Mouse (Mus musculus) heart, embryonic 14.5 days (tissue): Measurements from ENCODE around the gene Iqsec3. TPM values are rescaled to one million over a fixed set of nuclear protein-coding genes. Genes with fewer than 3 reads are reported as not detected.
A peak's percentile ranks its signal among the peaks of the same experiment; 100 is the strongest.

Source experiments
- ATAC-seq: fragments of 200-750 bp; cut with Nextera tagmentation; 2 replicates; pipeline ENCODE4 v1.8.0; 2017; ENCODE audit warnings: low read depth, moderate TSS enrichment; ENCODE audit not compliant: insufficient number of reproducible peaks, insufficient read depth, low FRiP score
- H3K27ac ChIP-seq, 2 experiments: fragments of 200-500 bp in 1 of 2; fragments of 300-500 bp in 1 of 2; sonication (generic) in 1 of 2; replicated peaks in 1 of 2; 2 replicates each; pipeline ENCODE4 v1.5.1; 2012 to 2014; ENCODE audit warnings: low read depth in 2 of 2, low read length in 2 of 2, control low read depth in 1 of 2, mild to moderate bottlenecking in 1 of 2, mixed read lengths in 1 of 2; ENCODE audit not compliant: control insufficient read depth in 1 of 2, insufficient read depth in 1 of 2
- H3K27me3 ChIP-seq: fragments of 300-500 bp; sonication (generic); 2 replicates; pipeline ENCODE4 v1.6.1; 2014; ENCODE audit warnings: mild to moderate bottlenecking, low read length, control low read depth; ENCODE audit not compliant: control insufficient read depth, insufficient read depth
- H3K36me3 ChIP-seq: fragments of 300-500 bp; sonication (generic); 2 replicates; pipeline ENCODE4 v1.6.1; 2014; ENCODE audit warnings: mild to moderate bottlenecking, control low read depth, low read length, mixed read lengths; ENCODE audit not compliant: control insufficient read depth, insufficient read depth
- H3K4me1 ChIP-seq, 2 experiments: fragments of 200-500 bp in 1 of 2; fragments of 300-500 bp in 1 of 2; sonication (generic) in 1 of 2; 2 replicates each; pipeline ENCODE4 v1.6.1; 2012 to 2014; ENCODE audit warnings: low read length in 2 of 2, control low read depth in 1 of 2, mixed read lengths in 1 of 2; ENCODE audit not compliant: control insufficient read depth in 2 of 2, insufficient read depth in 2 of 2
- H3K4me2 ChIP-seq: fragments of 300-500 bp; sonication (generic); 2 replicates; pipeline ENCODE4 v1.6.1; 2014; ENCODE audit warnings: mild to moderate bottlenecking, low read length
- H3K4me3 ChIP-seq, 2 experiments: fragments of 200-500 bp in 1 of 2; fragments of 300-500 bp in 1 of 2; sonication (generic) in 1 of 2; 2 replicates each; pipeline ENCODE4 v1.5.1; 2012 to 2014; ENCODE audit warnings: low read length in 2 of 2, mild to moderate bottlenecking in 2 of 2, control low read depth in 1 of 2, low read depth in 1 of 2, moderate library complexity in 1 of 2; ENCODE audit not compliant: control insufficient read depth in 1 of 2, insufficient read depth in 1 of 2
- H3K9ac ChIP-seq: fragments of 300-500 bp; sonication (generic); 2 replicates; pipeline ENCODE4 v1.6.1; 2014; ENCODE audit warnings: mild to moderate bottlenecking, low read length
- H3K9me3 ChIP-seq: fragments of 300-500 bp; sonication (generic); 2 replicates; pipeline ENCODE4 v1.6.1; 2016; ENCODE audit warnings: low read length, control low read depth; ENCODE audit not compliant: control insufficient read depth
- WGBS: fragments of 180-500 bp; shearing (Covaris S2); extraction: QIAGEN DNeasy Blood & Tissue Kit; methylation state at CpG from one replicate; pipeline ENCODE4 v1.1.7; 2014; 5-methylcytosine and 5-hydroxymethylcytosine counted together
- microRNA-seq: library from miRNA; unstranded; fragments of <30 nt; microRNA quantifications from one replicate; pipeline ENCODE4, GENCODE M21; 2016
- polyA plus RNA-seq: library from polyadenylated mRNA; unstranded; fragments of >200 nt; fragmentation: Nextera tagmentation; extraction: Ambion mirVana; gene quantifications from 2 replicates; pipeline ENCODE4 v1.2.1, GENCODE M21; 2014

Iqsec3 gene
- polyA plus RNA-seq, 1 experiment from 2014 or later = not detected

DNA sequence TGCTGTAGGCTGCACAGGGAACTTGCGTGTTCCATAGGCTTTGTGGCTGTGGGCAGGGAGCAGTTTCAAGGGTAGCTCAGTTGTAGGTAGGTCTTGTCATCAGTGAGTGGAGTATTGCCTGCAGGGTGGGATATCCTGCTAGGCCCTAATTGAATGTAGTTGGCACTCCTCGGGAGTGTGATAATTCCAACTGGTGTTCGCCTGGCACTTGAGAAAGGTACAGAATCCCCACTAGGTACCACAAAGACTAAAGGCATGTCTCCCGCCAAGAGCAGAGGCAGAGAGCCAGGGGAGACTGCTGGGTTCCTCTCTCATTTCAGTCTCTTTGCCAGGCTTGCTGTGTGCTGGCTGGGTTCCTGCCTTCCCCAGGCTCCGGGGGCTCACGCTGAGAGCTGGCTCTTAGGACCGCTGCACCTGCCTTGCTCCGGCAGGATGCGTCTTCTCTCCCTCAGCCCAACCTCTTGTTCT lies 145.0 kb downstream of the Iqsec3 start:
- H3K4me1 ChIP-seq = peaks cover 13 to 15% of the 10 kb centered on the region in 2 experiments; a peak in 3 of 4 replicates
- no peak overlapping the region for H3K4me3 ChIP-seq
- no peaks in the 10 kb centered on the region for H3K36me3 ChIP-seq
- WGBS = 55% methylated on average over 9 of the region's 9 CpGs
- no peaks in the 10 kb centered on the region for H3K9me3 ChIP-seq
- H3K9ac ChIP-seq = no peak overlapping the region
- H3K27me3 ChIP-seq = no peaks in the 10 kb centered on the region
- no peak overlapping the region for H3K27ac ChIP-seq
- no peak overlapping the region for H3K4me2 ChIP-seq
- no peak for ATAC-seq

DNA sequence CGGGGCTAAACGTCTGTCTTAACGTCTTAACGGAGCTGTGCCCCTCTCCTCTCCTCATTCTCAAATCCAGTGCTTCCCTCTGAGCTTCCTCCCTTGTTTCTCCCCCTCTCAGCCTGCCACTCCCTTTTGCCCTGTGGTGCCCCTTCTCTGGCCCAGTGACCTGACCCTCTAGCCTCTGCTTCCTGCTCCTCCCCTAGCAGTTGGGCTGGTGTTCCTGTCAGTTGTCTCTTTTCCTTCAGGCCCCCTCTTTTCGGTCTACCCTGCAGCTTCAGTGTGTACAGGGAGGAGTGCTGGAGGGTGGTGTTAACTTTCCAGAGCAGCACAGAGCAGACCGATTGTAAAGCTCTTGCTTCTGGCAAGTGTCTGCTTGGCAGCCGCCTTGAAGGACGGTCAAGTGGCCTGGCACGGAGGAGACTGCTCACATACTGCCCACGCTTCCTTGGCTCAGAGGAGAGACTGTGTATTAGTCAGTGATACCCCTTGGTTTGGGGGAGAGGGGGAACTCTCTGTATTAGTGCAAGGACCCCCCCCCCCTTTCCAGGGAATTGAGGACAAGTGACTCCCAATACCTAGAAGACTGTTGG lies 146.9 kb downstream of the Iqsec3 start:
- Histone ChIP-seq H3K4me1 (peaks cover 13 to 15% of the 10 kb centered on the region in 2 experiments; a peak in 3 of 4 replicates), H3K4me3 (no peak overlapping the region), H3K9ac (no peak overlapping the region), H3K36me3 (no peaks in the 10 kb centered on the region), H3K9me3 (no peaks in the 10 kb centered on the region), H3K27me3 (no peaks in the 10 kb centered on the region), H3K27ac (0 out of 4 replicates have a peak overlapping the region, but pooled peaks of 1 of the 2 experiments have one; percentile 31), H3K4me2 (no peak overlapping the region)
- no peak for ATAC-seq
- WGBS = 34% methylated on average over 10 of the region's 10 CpGs

DNA sequence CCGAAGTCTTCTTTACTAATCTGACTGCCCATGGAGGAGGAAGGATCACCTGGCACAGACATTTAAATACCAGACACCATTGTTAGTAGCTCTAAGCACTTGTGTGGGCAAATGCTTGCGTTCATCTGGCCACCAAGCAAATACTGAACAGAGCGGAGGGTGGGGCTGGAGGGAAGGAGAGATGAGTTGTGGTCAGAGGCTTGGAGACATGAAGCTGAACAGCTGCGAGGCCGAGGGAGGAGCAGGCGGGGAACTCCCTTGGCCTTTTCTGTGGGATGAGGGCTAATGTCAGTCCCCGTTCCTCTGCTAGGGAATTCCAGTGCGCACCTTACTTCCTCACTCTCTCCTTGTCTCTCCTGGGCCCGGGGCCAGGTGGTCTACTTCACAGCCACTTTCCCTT lies 147.7 kb downstream of the Iqsec3 start:
- 85% methylated on average over 9 of the region's 9 CpGs for WGBS
- no peaks in the 10 kb centered on the region for H3K9me3 ChIP-seq
- no peak overlapping the region for H3K4me3 ChIP-seq
- no peak overlapping the region for H3K4me2 ChIP-seq
- H3K9ac ChIP-seq = no peak overlapping the region
- no peaks in the 10 kb centered on the region for H3K36me3 ChIP-seq
- H3K27ac ChIP-seq = no peak overlapping the region
- no peaks in the 10 kb centered on the region for H3K27me3 ChIP-seq
- peaks cover 13 to 15% of the 10 kb centered on the region in 2 experiments; a peak in 3 of 4 replicates for H3K4me1 ChIP-seq
- ATAC-seq = no peak

DNA sequence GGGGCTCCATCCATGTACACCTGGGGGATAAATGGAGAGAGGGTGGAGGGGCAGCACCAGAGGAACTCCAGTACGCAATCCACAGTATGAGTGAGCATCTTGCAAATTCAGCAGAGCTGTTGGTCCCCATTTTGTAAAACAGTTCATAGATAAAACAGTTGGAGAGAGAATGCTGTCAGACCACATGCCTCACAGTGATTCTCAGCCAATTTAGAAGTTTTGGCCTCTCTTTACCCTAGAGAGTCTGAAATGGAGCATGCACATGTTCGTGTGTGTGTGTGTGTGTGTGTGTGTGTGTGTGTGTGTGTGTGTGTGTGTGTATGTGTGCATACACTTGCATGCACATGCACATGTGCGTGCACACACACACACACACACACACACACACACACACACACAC lies 148.2 kb downstream of the Iqsec3 start:
- H3K27me3 ChIP-seq = no peaks in the 10 kb centered on the region
- H3K27ac ChIP-seq = no peak overlapping the region
- no peak overlapping the region for H3K4me3 ChIP-seq
- H3K9me3 ChIP-seq = no peaks in the 10 kb centered on the region
- WGBS = 100% methylated on average over 3 of the region's 3 CpGs
- ATAC-seq = no peak
- H3K4me2 ChIP-seq = no peak overlapping the region
- H3K4me1 ChIP-seq = peaks cover 13 to 15% of the 10 kb centered on the region in 2 experiments; a peak in 3 of 4 replicates
- no peaks in the 10 kb centered on the region for H3K36me3 ChIP-seq
- H3K9ac ChIP-seq = no peak overlapping the region

Small RNAs within 50 kb of the gene (microRNA-seq; reads per million reads assigned to microRNA genes)
- not detected for gene Gm24855

Other genes starting within 250 kb of the Iqsec3 start
- gene Usp18, start 227.8 kb downstream of the Iqsec3 start, polyA plus RNA-seq = 1.7 and 1.8 TPM in 2 replicates
- 8.0 and 9.3 TPM in 2 replicates for gene Slc6a13, start 173.5 kb downstream of the Iqsec3 start, polyA plus RNA-seq
- gene Slc6a12, start 130.6 kb downstream of the Iqsec3 start, polyA plus RNA-seq = not detected in 2 replicates
- gene A2m, start 161.7 kb upstream of the Iqsec3 start, polyA plus RNA-seq = 1.2 and 1.7 TPM in 2 replicates